Mouse (Mus musculus) heart, postnatal 25 days (tissue): Measurements from ENCODE around the gene Arfgef2. TPM values are rescaled to one million over a fixed set of nuclear protein-coding genes. Genes with fewer than 3 reads are reported as not detected.

Source experiments
- total RNA-seq, 2 experiments: library from RNA; stranded (reverse); gene quantifications; 2 replicates each; pipeline ENCODE4 v1.2.3; 2021

Arfgef2 gene
- total RNA-seq, 2 experiments from 2014 or later: 42.6 to 43.8 TPM

Other genes starting within 250 kb of the Arfgef2 start
- gene Prex1, start 91.8 kb upstream of the Arfgef2 start, total RNA-seq: 1 to 10 TPM; 5.9 to 6.6 TPM
- 1 to 10 TPM; 2.3 to 3.7 TPM for gene Trp53rkb, start 13.1 kb upstream of the Arfgef2 start, total RNA-seq
- 10 to 100 TPM; 39.2 to 41.2 TPM for gene Cse1l, start 100.5 kb downstream of the Arfgef2 start, total RNA-seq
- gene Stau1, start 190.7 kb downstream of the Arfgef2 start, total RNA-seq: 10 to 100 TPM; 41.7 to 45.4 TPM
- 10 to 100 TPM; 10.0 to 11.3 TPM for gene Ddx27, start 209.6 kb downstream of the Arfgef2 start, total RNA-seq